Mouse (Mus musculus): ENCODE measurements around the gene Tmem43.

Gene Tmem43

GRCm38 (mm10) chr6:91491004-91491403 is 17.5 kb downstream of the Tmem43 start:
- no peak for DNase-seq

- no peak for DNase-seq
Observed at GRCm38 (mm10) chr6:91493053-91493452, 19.6 kb downstream of the Tmem43 start.

GRCm38 (mm10) chr6:91494526-91494925 is 21.0 kb downstream of the Tmem43 start:
- DNase-seq: no peak

GRCm38 (mm10) chr6:91503302-91503701 is 29.8 kb downstream of the Tmem43 start:
- no peak for DNase-seq

- no peak for DNase-seq
Observed at GRCm38 (mm10) chr6:91506036-91506435, 32.5 kb downstream of the Tmem43 start.

GRCm38 (mm10) chr6:91508041-91508440 is 34.5 kb downstream of the Tmem43 start:
- no peak for DNase-seq

GRCm38 (mm10) chr6:91509326-91509725 is 35.8 kb downstream of the Tmem43 start:
- DNase-seq: peak; percentile 86

- DNase-seq: peak; percentile 34
Observed at GRCm38 (mm10) chr6:91510211-91510610, 36.7 kb downstream of the Tmem43 start.

- DNase-seq: no peak
Observed at GRCm38 (mm10) chr6:91514135-91514534, 40.6 kb downstream of the Tmem43 start.

- DNase-seq: peak; percentile 11
Observed at GRCm38 (mm10) chr6:91514737-91515362, 41.3 kb downstream of the Tmem43 start.

- peak; percentile 98 for DNase-seq
Observed at GRCm38 (mm10) chr6:91515545-91516449, 42.3 kb downstream of the Tmem43 start, which contains the start of the genes Xpc and Lsm3. TSS of gene Xpc (minus strand) at chr6:91515888. TSS of gene Lsm3 (plus strand) at chr6:91515928.

GRCm38 (mm10) chr6:91518454-91519020 is 45.0 kb downstream of the Tmem43 start:
- no peak for DNase-seq

- no peak for DNase-seq
Observed at GRCm38 (mm10) chr6:91522816-91523215, 49.3 kb downstream of the Tmem43 start.

GRCm38 (mm10) chr6:91525544-91525943 is 52.0 kb downstream of the Tmem43 start:
- DNase-seq: no peak

- DNase-seq: peak; percentile 53
Observed at GRCm38 (mm10) chr6:91527227-91527860, 53.8 kb downstream of the Tmem43 start.

- no peak for DNase-seq
Observed at GRCm38 (mm10) chr6:91528265-91528664, 54.8 kb downstream of the Tmem43 start.

- DNase-seq: no peak
Observed at GRCm38 (mm10) chr6:91530673-91531072, 57.2 kb downstream of the Tmem43 start.

- DNase-seq: no peak
Observed at GRCm38 (mm10) chr6:91531276-91531675, 57.8 kb downstream of the Tmem43 start.

GRCm38 (mm10) chr6:91532661-91533060 is 59.2 kb downstream of the Tmem43 start:
- no peak for DNase-seq

GRCm38 (mm10) chr6:91533359-91533758 is 59.9 kb downstream of the Tmem43 start:
- DNase-seq: no peak

GRCm38 (mm10) chr6:91533771-91534170 is 60.3 kb downstream of the Tmem43 start:
- DNase-seq: no peak

- no peak for DNase-seq
Observed at GRCm38 (mm10) chr6:91534268-91534667, 60.8 kb downstream of the Tmem43 start.

- DNase-seq: no peak
Observed at GRCm38 (mm10) chr6:91535231-91535630, 61.7 kb downstream of the Tmem43 start.

Measured in lung, postnatal 10 days (tissue).